Mouse (Mus musculus) cerebellum, postnatal 4 days (tissue): ENCODE measurements around the gene Tprg.
A peak's percentile ranks its signal among the peaks of the same experiment; 100 is the strongest.

Experiments
- DNase-seq, 2 experiments: peaks; one replicate each; pipeline ENCODE4 v3.0.0; 2022; ENCODE audit warnings: low spot score in 2 of 2, mixed read lengths in 1 of 2

Tprg gene

DNA sequence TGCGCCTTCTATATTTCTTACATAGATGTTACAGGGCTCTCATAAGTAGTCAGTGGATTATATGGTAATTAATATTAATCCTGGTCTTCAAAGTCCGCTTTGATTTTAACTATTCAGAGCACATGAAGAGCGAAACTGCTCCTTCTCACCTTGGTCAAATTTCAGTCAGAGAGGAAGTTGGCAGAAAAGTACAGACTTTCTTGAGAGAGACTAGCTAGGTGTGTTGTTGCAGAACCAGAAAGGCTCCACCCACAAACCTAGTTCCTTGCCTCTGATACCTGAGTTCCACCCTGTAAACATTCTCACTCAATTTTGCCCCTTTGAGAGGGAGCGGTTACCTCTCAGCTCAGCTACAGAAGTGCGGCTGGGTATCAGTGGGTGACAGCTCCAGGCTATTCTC, at the start of gene Tprg:
Gene Tprg (plus strand): TSS at position 301 of the 400 bp plus-strand sequence.
- DNase-seq: no peak

DNA sequence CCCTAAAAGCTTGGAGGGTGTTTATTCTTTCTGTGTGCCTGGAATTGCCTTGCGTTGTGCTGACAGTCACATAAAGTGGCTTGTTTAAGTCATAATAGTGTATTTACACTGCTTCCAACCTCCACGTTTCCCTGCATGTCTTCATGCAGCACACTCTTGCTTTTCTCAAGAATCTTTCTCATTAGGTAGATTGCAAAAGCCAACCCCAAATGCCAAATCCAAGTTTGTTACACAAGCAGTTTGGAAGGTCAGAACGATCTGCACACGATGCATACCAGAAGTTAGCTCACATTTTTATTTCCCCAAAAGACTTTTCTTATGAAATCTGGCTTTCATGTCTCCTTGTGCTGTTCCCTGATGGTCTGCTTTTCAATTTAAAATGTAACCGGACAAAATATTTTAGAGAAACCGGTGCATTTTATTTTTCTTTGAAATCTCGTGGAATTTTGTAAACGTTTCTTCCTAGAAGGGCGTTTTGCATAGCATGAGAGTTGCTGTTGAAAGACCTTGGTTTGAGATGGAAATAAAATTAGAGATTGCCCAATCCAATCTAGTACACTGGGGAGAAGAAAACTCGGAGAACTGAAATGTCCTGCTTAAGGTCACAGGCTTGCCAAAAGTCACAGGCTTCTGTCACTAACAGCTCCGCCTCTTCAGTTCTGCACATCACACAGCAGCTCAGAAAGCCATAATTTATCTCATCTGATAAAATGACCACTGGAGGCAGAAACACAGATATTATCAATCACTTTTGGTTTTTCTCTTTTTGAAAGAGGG, 48.2 kb upstream of the Tprg start:
- DNase-seq: no peak

GRCm38 (mm10) chr16:25248889-25249288, 37.7 kb upstream of the Tprg start:
- DNase-seq: no peak

GRCm38 (mm10) chr16:25250129-25250749, 36.4 kb upstream of the Tprg start:
- no peak for DNase-seq

GRCm38 (mm10) chr16:25251080-25251479, 35.5 kb upstream of the Tprg start:
- no peak for DNase-seq

GRCm38 (mm10) chr16:25254646-25255045, 32.0 kb upstream of the Tprg start:
- no peak for DNase-seq

GRCm38 (mm10) chr16:25255186-25255585, 31.4 kb upstream of the Tprg start:
- no peak for DNase-seq

DNA sequence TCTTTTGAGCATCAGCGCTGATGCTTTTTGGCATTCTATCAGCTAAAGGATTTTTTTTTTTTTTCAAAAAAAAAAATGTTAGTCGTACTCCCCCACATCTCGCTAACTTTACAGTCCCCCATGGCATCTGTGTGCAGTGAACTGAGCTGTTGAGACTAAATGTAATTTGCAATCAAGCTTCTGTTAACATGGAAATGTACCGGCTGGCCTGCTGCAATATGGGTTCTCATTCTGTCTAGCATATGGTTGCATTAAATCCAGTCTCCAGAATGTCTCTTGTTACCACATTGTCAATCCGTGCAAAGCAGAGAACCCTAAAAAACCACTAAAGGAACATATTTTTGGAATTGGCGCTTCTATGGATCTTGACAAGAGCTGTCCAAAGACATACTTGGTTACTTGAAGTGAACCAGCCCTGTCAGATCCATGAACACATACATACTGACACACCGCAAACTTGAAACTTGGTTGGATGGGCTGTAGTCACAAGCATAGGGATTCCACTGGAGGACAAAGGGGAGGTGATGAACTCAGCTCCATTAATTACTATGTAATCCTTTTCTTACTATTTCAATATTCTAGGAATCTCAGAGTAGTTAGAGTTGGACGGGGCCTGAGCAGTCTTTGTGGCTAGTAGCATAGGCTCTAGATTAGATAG, 30.9 kb upstream of the Tprg start:
- DNase-seq: no peak

GRCm38 (mm10) chr16:25262306-25262705, 24.3 kb upstream of the Tprg start:
- DNase-seq: no peak

DNA sequence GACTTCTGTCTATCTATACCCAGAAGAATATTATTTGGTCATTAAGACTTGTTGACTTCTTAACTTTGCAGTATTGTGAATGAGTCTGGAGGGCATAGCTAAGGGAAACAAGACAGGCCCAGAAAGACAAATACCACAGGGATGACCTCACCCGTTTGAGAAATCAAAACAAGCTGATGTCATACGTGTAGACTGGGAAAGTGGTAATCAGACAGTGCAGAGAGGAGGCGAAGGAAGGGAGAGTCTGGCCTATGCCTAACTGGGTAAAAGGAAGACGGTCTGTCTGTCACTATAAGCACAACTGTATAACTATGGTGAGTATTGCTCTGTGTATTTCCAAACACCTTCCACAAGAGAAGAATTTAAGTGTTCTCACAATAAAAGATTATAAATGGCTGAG, 23.7 kb upstream of the Tprg start:
- no peak for DNase-seq

- peak; percentile 81 to 88 for DNase-seq
Measured at GRCm38 (mm10) chr16:25263520-25264149, 23.0 kb upstream of the Tprg start.

DNA sequence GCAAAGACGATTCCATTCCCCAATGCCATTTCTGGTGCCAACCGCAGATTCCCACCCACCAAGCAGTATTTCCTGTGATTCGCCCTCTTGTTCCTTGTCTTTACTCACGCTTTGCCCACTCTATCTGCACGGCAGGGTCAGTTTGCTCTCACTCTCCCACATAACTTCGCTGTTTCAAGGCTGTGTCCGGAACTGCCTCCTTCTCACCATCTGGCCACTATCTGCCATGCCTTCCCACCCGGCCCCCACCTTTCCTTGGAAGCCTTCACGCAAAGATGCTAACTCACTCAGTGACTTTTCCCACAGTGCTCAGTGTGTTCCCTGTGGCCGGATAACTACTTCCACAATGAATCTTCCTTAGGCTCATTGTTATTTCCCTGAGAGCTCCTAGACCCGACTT, 21.4 kb upstream of the Tprg start:
- no peak for DNase-seq

DNA sequence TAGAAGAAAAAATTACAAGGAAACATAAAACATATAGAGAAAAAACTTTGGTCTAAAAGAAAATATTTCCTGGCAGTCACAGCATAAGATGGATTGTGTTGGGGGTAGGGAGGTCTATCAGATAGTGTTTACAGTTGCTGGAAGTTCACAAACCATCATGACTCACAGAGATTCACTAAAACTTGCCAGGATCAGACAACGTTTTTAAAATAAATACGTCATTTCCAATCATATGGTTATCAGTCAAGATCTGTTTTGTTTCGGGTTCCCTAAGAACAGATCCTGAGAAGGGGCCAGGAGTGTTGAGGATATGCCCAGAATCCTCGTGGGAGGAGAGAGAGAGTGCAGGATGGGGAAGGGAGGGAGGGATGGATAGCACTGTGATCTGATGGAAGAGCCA, 18.3 kb upstream of the Tprg start:
- DNase-seq: no peak

DNA sequence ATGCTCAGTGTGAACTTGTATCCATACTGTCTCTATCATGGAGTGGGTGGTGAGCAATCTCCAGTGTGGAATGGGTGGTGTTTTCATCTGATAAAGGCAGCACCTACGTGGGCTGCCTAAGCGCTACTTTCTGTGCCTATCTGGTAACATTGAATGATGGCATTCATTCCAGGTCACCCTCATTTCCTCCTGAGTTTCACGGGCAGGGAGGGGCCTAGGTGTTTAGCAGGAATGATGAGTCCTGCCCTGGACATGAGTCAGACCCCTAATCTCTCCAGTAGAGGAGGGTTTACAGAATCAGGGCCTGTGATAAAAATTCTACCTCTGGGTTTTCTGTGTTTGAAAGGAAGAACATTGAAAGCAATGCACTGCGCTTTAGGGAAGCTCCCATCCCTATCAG, 4.1 kb upstream of the Tprg start:
- DNase-seq: no peak

DNA sequence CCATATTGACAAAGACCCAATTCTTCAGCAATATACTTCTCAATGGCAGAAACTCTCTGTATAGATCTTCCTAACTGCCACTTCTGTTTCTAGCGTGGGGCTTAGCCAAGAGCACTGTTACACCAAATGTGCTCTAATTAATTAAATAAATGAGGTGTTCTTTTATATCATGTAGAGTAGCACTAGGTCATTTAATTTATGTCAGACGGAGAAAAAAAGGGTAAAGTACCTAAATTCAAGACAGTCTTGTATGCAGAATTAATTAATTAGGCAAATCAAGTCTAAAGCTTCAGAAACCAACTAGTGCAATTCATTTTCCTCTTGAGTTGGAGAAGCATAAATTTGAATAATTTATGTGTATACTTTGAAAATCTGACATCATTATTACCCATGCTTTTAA, 7.1 kb downstream of the Tprg start:
- DNase-seq: no peak

GRCm38 (mm10) chr16:25295546-25295945, 8.9 kb downstream of the Tprg start:
- no peak for DNase-seq

GRCm38 (mm10) chr16:25296746-25297145, 10.1 kb downstream of the Tprg start:
- DNase-seq: no peak

DNA sequence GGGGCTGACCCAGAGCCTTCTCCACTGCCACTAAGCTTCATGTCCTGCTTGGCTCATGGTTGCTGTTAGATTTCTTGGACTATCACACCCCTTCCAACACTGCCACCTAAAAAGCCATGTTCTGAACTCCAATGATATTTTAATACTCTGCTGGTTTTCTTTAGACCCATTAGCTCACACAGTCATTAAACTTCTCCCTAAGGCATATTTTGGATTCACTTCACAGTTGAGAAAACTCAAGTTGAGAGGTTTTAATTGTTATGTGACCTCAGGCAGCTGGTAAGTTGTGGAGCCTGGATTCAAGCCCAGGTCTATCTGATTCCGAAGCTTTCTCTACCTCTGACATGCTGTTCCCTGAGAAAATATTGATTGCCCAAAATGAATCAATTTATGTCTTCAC, 11.6 kb downstream of the Tprg start:
- DNase-seq: no peak

GRCm38 (mm10) chr16:25302616-25303015, 16.0 kb downstream of the Tprg start:
- no peak for DNase-seq

DNA sequence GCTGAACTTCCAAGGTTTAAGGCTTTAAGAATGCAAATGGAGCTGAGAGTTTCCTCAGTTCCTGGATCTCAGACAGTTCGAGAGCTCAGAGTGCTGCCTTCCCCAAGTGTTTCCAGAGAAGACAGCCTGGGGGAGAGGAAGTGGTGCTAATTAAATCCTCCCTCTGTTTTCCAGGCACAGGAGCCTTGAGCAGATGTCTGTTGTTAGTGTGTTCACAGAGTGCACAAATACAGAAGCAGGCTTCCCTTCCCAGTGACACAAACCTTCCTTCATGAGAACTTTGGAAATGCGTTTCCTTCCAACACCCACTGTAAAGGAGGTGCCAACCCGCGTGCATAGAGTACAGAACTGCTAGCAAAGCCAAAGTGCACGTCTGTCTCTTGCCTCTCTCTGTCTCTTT, 27.4 kb downstream of the Tprg start:
- DNase-seq: no peak

DNA sequence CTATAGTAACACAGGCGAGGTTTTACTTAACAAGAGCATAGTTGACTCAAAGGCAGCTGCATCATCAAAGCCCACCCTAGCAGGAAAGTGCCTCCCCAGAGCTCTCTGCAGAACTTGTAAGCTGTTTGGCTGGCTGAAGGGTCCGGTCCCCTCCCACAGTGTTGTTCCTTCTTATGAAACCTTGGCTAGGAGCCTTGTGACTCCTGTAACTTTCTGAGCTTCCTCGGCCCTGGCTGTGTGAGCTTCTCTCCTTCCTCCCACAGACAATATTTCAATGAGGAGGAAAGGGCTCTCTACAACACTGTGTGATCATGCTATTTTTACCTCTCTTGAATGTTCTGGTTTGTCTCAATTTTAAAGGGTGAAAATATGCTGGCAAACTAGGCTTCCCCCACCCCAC, 28.5 kb downstream of the Tprg start:
- DNase-seq: no peak

DNA sequence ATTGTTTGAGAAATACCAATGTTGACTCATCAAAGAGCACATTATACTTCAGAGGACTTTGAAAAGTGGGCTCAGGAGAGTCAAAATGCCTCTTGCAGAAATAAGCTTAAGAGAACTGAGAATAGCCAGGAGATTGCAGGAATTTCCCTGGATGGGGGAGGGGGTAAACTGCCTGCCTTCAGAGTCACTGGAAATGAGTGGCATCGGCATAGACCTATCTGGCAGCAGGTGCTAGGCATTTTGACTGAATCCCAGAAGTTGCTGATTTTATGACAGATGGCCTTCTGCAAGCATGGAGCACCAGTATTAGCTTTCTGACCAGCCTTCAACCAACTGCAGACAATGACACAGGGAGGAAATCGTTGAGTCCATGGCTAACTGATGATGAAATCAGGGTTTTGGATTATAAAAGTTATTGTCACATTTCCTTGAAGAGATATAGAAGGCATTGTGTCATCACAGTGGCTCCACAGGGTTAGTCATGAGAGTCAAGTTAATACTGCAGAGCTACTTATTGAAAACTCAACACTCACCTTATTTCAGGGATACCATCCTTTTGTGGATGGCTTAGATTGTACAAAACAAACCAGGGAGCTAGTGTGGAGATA, 39.1 kb downstream of the Tprg start:
- no peak for DNase-seq
